Mouse (Mus musculus) CH12.LX (cell line): Measurements from ENCODE around the gene Poc1b. TPM values are rescaled to one million over a fixed set of nuclear protein-coding genes. Genes with fewer than 3 reads are reported as not detected.

Experiments
- DNase-seq: peaks from one replicate; pipeline ENCODE4 v3.0.0-alpha.2; 2013; ENCODE audit errors: extremely low read depth
- H3K27ac ChIP-seq: 2 replicates; pipeline ENCODE4 v1.5.1; 2012; ENCODE audit warnings: low read depth, mild to moderate bottlenecking, control low read depth, moderate library complexity; ENCODE audit not compliant: insufficient read depth
- H3K27me3 ChIP-seq: replicated peaks from 2 replicates; pipeline ENCODE3; 2012; ENCODE audit warnings: inconsistent platforms
- H3K36me3 ChIP-seq, 2 experiments: replicated peaks in 1 of 2; 2 replicates each; pipeline versions ENCODE3 to v1.6.1; 2012; ENCODE audit warnings: inconsistent platforms in 1 of 2, low read length in 1 of 2, mild to moderate bottlenecking in 1 of 2, mixed read lengths in 1 of 2, moderate library complexity in 1 of 2; ENCODE audit not compliant: control insufficient read depth in 1 of 2, insufficient read depth in 1 of 2
- H3K4me1 ChIP-seq, 2 experiments: 2 replicates each; pipeline ENCODE4 v1.6.1; 2012; ENCODE audit warnings: inconsistent platforms in 1 of 2, moderate library complexity in 1 of 2; ENCODE audit not compliant: insufficient read depth in 2 of 2, control insufficient read depth in 1 of 2
- H3K4me2 ChIP-seq: 2 replicates; pipeline ENCODE4 v1.6.1; 2012; ENCODE audit warnings: low read depth, mild to moderate bottlenecking, control low read depth; ENCODE audit not compliant: poor library complexity, insufficient read depth, severe bottlenecking
- H3K4me3 ChIP-seq, 3 experiments: fragments of 150-350 bp in 1 of 3; sonication (generic) in 1 of 3; replicated peaks in 1 of 3; 2 replicates each; pipeline versions ENCODE3 to v1.5.1; 2011 to 2012; ENCODE audit warnings: low read depth in 2 of 3, low read length in 2 of 3, mild to moderate bottlenecking in 2 of 3, moderate library complexity in 2 of 3, control low read depth in 1 of 3, improper control_type of control experiment in 1 of 3, inconsistent platforms in 1 of 3, mixed read lengths in 1 of 3; ENCODE audit not compliant: poor library complexity in 1 of 3
- H3K79me2 ChIP-seq: replicated peaks from 2 replicates; pipeline ENCODE4 v1.6.1; 2012; ENCODE audit warnings: mild to moderate bottlenecking, moderate library complexity; ENCODE audit not compliant: control insufficient read depth, poor library complexity, insufficient read depth, severe bottlenecking; ENCODE audit errors: extremely low read depth
- H3K9ac ChIP-seq: 2 replicates; pipeline ENCODE4 v1.6.1; 2012; ENCODE audit warnings: low read depth, mild to moderate bottlenecking, control low read depth, moderate library complexity; ENCODE audit not compliant: insufficient read depth
- H3K9me3 ChIP-seq: replicated peaks from 2 replicates; pipeline ENCODE3; 2012; ENCODE audit warnings: low read length, inconsistent platforms, mixed read lengths
- BHLHE40 ChIP-seq: IDR thresholded peaks from 2 replicates; pipeline ENCODE4 v1.6.1; 2011; ENCODE audit warnings: mild to moderate bottlenecking, low read depth, low read length, improper control_type of control experiment
- CHD1 ChIP-seq: IDR thresholded peaks from 2 replicates; pipeline ENCODE4 v1.6.1; 2012; ENCODE audit warnings: low read depth, low read length, improper control_type of control experiment, inconsistent platforms
- CHD2 ChIP-seq: IDR thresholded peaks from 2 replicates; pipeline ENCODE4 v1.6.1; 2011; ENCODE audit warnings: low read length, improper control_type of control experiment
- CTCF ChIP-seq, 2 experiments: IDR thresholded peaks in 1 of 2; conservative IDR thresholded peaks in 1 of 2; 2 replicates each; pipeline ENCODE4 v1.5.1; 2011 to 2012; ENCODE audit warnings: low read depth in 2 of 2, low read length in 2 of 2, improper control_type of control experiment in 1 of 2, inconsistent platforms in 1 of 2, mild to moderate bottlenecking in 1 of 2, moderate library complexity in 1 of 2
- E2F4 ChIP-seq: IDR thresholded peaks from 2 replicates; pipeline ENCODE4 v1.6.1; 2011; ENCODE audit warnings: low read depth, low read length, improper control_type of control experiment; ENCODE audit not compliant: insufficient replicate concordance
- GABPA ChIP-seq: IDR thresholded peaks from 2 replicates; pipeline ENCODE4 v1.6.1; 2012; ENCODE audit warnings: low read depth, low read length, improper control_type of control experiment, inconsistent platforms; ENCODE audit not compliant: insufficient replicate concordance
- IRF4 ChIP-seq: IDR thresholded peaks from 2 replicates; pipeline ENCODE4 v1.6.1; 2014; ENCODE audit warnings: low read depth, mild to moderate bottlenecking, inconsistent platforms, low read length, improper control_type of control experiment
- JUN ChIP-seq: IDR thresholded peaks from 2 replicates; pipeline ENCODE4 v1.6.1; 2011; ENCODE audit warnings: low read depth, mild to moderate bottlenecking, low read length, improper control_type of control experiment, moderate library complexity; ENCODE audit not compliant: insufficient read depth
- KAT2A ChIP-seq: IDR thresholded peaks from 2 replicates; pipeline ENCODE4 v1.6.1; 2012; ENCODE audit warnings: low read length, improper control_type of control experiment, inconsistent platforms; ENCODE audit not compliant: insufficient replicate concordance
- MAFK ChIP-seq: IDR thresholded peaks from 2 replicates; pipeline ENCODE4 v1.6.1; 2011; ENCODE audit warnings: low read length, improper control_type of control experiment; ENCODE audit not compliant: insufficient replicate concordance
- MAZ ChIP-seq: IDR thresholded peaks from 2 replicates; pipeline ENCODE4 v1.6.1; 2012; ENCODE audit warnings: low read depth, mild to moderate bottlenecking, inconsistent platforms, low read length, improper control_type of control experiment, moderate library complexity
- MEF2A ChIP-seq: IDR thresholded peaks from 2 replicates; pipeline ENCODE4 v1.6.1; 2014; ENCODE audit warnings: low read depth, mild to moderate bottlenecking, inconsistent platforms, low read length, improper control_type of control experiment, borderline replicate concordance
- MXI1 ChIP-seq: IDR thresholded peaks from 2 replicates; pipeline ENCODE4 v1.6.1; 2011; ENCODE audit warnings: mild to moderate bottlenecking, low read depth, low read length, improper control_type of control experiment
- NRF1 ChIP-seq: IDR thresholded peaks from 2 replicates; pipeline ENCODE4 v1.6.1; 2014; ENCODE audit warnings: low read depth, mild to moderate bottlenecking, inconsistent platforms, low read length, improper control_type of control experiment, moderate library complexity
- POLR2A ChIP-seq: IDR thresholded peaks from 2 replicates; pipeline ENCODE4 v1.6.1; 2011; ENCODE audit warnings: low read depth, mild to moderate bottlenecking, improper control_type of control experiment, low read length
- POLR2AphosphoS2 ChIP-seq: IDR thresholded peaks from 2 replicates; pipeline ENCODE4 v1.6.1; 2011; ENCODE audit warnings: low read depth, low read length, improper control_type of control experiment
- RAD21 ChIP-seq: IDR thresholded peaks from 2 replicates; pipeline ENCODE4 v1.6.1; 2011; ENCODE audit warnings: low read depth, mild to moderate bottlenecking, low read length, improper control_type of control experiment, moderate library complexity
- TBP ChIP-seq: conservative IDR thresholded peaks from 2 replicates; pipeline ENCODE4 v1.6.1; 2011; ENCODE audit warnings: low read depth, low read length, improper control_type of control experiment
- UBTF ChIP-seq: IDR thresholded peaks from 2 replicates; pipeline ENCODE4 v1.6.1; 2012; ENCODE audit warnings: low read depth, mild to moderate bottlenecking, inconsistent platforms, low read length, improper control_type of control experiment, moderate library complexity
- USF1 ChIP-seq: IDR thresholded peaks from 2 replicates; pipeline ENCODE4 v1.6.1; 2014; ENCODE audit warnings: low read depth, mild to moderate bottlenecking, inconsistent platforms, low read length, improper control_type of control experiment
- USF2 ChIP-seq: conservative IDR thresholded peaks from 2 replicates; pipeline ENCODE4 v1.6.1; 2011; ENCODE audit warnings: low read depth, low read length, improper control_type of control experiment
- dilution Hi-C: fragments of 300-500 bp; cut with MboI; formaldehyde crosslinking; loops from 2 replicates; pipeline ENCODE4 v1.14.3; 2020; ENCODE audit warnings: low sequenced_read_pairs; ENCODE audit not compliant: extremely low pct_unique_long_range_greater_than_20kb, extremely low pct_ligation_motif_present
- in situ Hi-C: fragments of 300-500 bp; cut with MboI; formaldehyde crosslinking; loops from 3 replicates; pipeline ENCODE4 v1.14.3; 2019; ENCODE audit warnings: low sequenced_read_pairs, low pct_ligation_motif_present, low pct_unique_long_range_greater_than_20kb, mixed read lengths
- polyA plus RNA-seq: library from polyadenylated mRNA; unstranded; fragments of >175 nt; gene quantifications from 2 replicates; pipeline ENCODE4 v1.2.1, GENCODE M21; 2012; ENCODE audit warnings: low read depth; ENCODE audit not compliant: insufficient read length
- total RNA-seq, 2 experiments: library from RNA; depleted of rRNA; stranded (reverse); fragments of 300-350 nt in 1 of 2; fragments of >200 nt in 1 of 2; gene quantifications; 2 replicates each; pipeline ENCODE4 v1.2.3; 2012 to 2014

Poc1b gene
- total and polyA plus RNA-seq, 3 experiments = 3.8 to 18.2 (median 5.6) TPM

GRCm38 (mm10) chr10:99226782-99227181, 119.9 kb downstream of the Poc1b start:
- dilution Hi-C loops (no loop called here), in situ Hi-C loops (no loop called here)
- H3K36me3 ChIP-seq = no peaks in the 10 kb centered on the region
- no peaks in the 10 kb centered on the region for H3K79me2 ChIP-seq
- H3K4me1 ChIP-seq = peaks cover 0 to 2% of the 10 kb centered on the region in 2 experiments; a peak in 1 of 4 replicates
- no peak overlapping the region for H3K4me2 ChIP-seq
- no peak for DNase-seq
- H3K4me3 ChIP-seq = no peak overlapping the region
- H3K27me3 ChIP-seq = no peaks in the 10 kb centered on the region
- H3K9me3 ChIP-seq = no peaks in the 10 kb centered on the region
- no peak overlapping the region for H3K27ac ChIP-seq
- H3K9ac ChIP-seq = no peak overlapping the region
- TF ChIP-seq KAT2A (no peak), MAZ (no peak), MEF2A (no peak)

GRCm38 (mm10) chr10:99227968-99228864, 121.4 kb downstream of the Poc1b start:
- dilution Hi-C loops = no loop called here
- H3K79me2 ChIP-seq = no peaks in the 10 kb centered on the region
- H3K4me3 ChIP-seq = no peak overlapping the region
- no peaks in the 10 kb centered on the region for H3K4me1 ChIP-seq
- H3K9me3 ChIP-seq = no peaks in the 10 kb centered on the region
- no peaks in the 10 kb centered on the region for H3K36me3 ChIP-seq
- H3K9ac ChIP-seq = no peak overlapping the region
- TF ChIP-seq KAT2A (no peak), IRF4 (no peak), POLR2A (no peak), GABPA (no peak), MEF2A (no peak), BHLHE40 (no peak), USF1 (no peak), NRF1 (no peak), USF2 (no peak), POLR2AphosphoS2 (no peak), MAFK (no peak), CHD2 (no peak), RAD21 (no peak), E2F4 (no peak), CHD1 (no peak), TBP (no peak), JUN (no peak), MXI1 (no peak), CTCF (conservative IDR thresholded peaks at IDR 0.05 in 1 of 2, IDR thresholded peaks at IDR 0.05 in 1 of 2; ENCODE audit: low read depth in 2 of 2, low read length in 2 of 2) (no peak), UBTF (no peak)
- H3K4me2 ChIP-seq = no peak overlapping the region
- DNase-seq = no peak
- in situ Hi-C loops = no loop called here
- H3K27me3 ChIP-seq = no peaks in the 10 kb centered on the region
- no peak overlapping the region for H3K27ac ChIP-seq
